Mouse (Mus musculus) ovary, adult 2 months (tissue): ENCODE measurements around the gene Trem3. TPM values are rescaled to one million over a fixed set of nuclear protein-coding genes. Genes with fewer than 3 reads are reported as not detected.

Source experiments
- polyA plus RNA-seq: library from polyadenylated mRNA; depleted of rRNA; stranded (reverse); fragments of >200 nt; gene quantifications from 2 replicates; pipeline ENCODE4 v1.2.3, GENCODE M21; 2012; rRNA removed

Trem3 gene
- not detected in 2 replicates for polyA plus RNA-seq

GRCm38 (mm10) chr17:48247221-48247928 lies at the start of gene Trem3:
Gene Trem3, plus strand, starts transcription at chr17:48247777.

GRCm38 (mm10) chr17:48232518-48232917 lies 15.1 kb upstream of the Trem3 start, which contains the start of gene Trem1:
Gene Trem1, plus strand, starts transcription at chr17:48232768.

DNA sequence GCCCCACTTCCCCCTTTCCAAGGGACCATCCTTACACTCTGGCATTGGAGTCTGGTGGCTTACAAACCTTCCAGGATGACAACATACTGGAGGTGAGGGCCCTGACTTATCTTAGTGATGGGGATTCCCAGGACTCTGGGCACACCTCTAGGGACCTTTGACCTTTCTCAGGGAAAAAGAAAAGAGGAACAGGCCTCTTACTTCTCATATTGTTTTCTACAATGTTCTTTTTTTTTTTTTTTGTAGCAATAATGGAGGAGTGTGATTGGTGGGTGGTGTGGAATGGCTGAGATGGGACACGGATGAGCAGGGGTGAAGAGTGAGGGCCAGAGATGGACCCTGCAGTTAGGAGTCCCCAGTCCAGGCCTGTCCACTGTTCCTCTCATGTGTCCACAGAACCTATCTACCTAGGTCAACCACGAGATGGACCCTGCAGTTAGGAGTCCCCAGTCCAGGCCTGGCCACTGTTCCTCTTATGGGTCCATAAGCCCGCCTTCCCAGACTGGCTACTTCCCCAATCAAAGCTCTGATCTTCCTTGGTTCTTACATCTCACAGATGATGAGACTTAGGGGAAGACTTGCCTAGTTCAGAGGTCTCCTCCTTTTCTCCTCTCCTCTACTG lies 16.3 kb downstream of the Trem3 start, which contains the start of gene Treml4:
Gene Treml4 (plus strand): TSS at position 555 of the 622 bp plus-strand sequence.

GRCm38 (mm10) chr17:48299203-48299602 lies 51.6 kb downstream of the Trem3 start, which contains the start of gene Treml2:
Gene Treml2, plus strand, starts transcription at chr17:48299498.

Other genes starting within 250 kb of the Trem3 start
- gene 1700122O11Rik, start 209.5 kb upstream of the Trem3 start, polyA plus RNA-seq = not detected in 2 replicates
- gene 1700067P10Rik, start 158.5 kb upstream of the Trem3 start, polyA plus RNA-seq = 0.13 TPM in 1 of 2 replicates, not detected in the other
- gene 9830107B12Rik, start 101.5 kb upstream of the Trem3 start, polyA plus RNA-seq = not detected in 2 replicates
- 0.28 and 0.83 TPM in 2 replicates for gene A530064D06Rik, start 80.5 kb upstream of the Trem3 start, polyA plus RNA-seq
- 0.05 and 0.07 TPM in 2 replicates for gene Trem1, start 15.0 kb upstream of the Trem3 start, polyA plus RNA-seq
- gene Treml4, start 16.5 kb downstream of the Trem3 start, polyA plus RNA-seq = 0.29 and 0.51 TPM in 2 replicates
- gene Treml2, start 51.7 kb downstream of the Trem3 start, polyA plus RNA-seq = 0.45 and 0.50 TPM in 2 replicates
- gene B430306N03Rik, start 68.4 kb downstream of the Trem3 start, polyA plus RNA-seq = 1.3 TPM in 2 replicates
- gene Trem2, start 98.6 kb downstream of the Trem3 start, polyA plus RNA-seq = 32.4 and 34.1 TPM in 2 replicates
- 0.82 and 0.83 TPM in 2 replicates for gene Treml1, start 112.1 kb downstream of the Trem3 start, polyA plus RNA-seq
- 160 and 211 TPM in 2 replicates for gene Nfya, start 162.1 kb downstream of the Trem3 start, polyA plus RNA-seq
- 3.7 and 5.5 TPM in 2 replicates for gene Oard1, start 162.2 kb downstream of the Trem3 start, polyA plus RNA-seq
- gene Apobec2, start 185.2 kb downstream of the Trem3 start, polyA plus RNA-seq = 0.40 and 1.5 TPM in 2 replicates
- 3.8 and 4.1 TPM in 2 replicates for gene Tspo2, start 203.7 kb downstream of the Trem3 start, polyA plus RNA-seq
- gene Unc5cl, start 207.1 kb downstream of the Trem3 start, polyA plus RNA-seq = 14.4 and 40.5 TPM in 2 replicates